Mouse (Mus musculus) olfactory bulb, adult 2 months (tissue): ENCODE data around the gene March1. TPM values are rescaled to one million over a fixed set of nuclear protein-coding genes. Genes with fewer than 3 reads are reported as not detected.

Source experiments
- H3K27ac ChIP-seq: fragments of 200-500 bp; 2 replicates; pipeline ENCODE4 v1.5.1; 2012; ENCODE audit warnings: low read depth, low read length; ENCODE audit not compliant: insufficient read depth
- H3K4me1 ChIP-seq: fragments of 200-500 bp; 2 replicates; pipeline ENCODE4 v1.6.1; 2012; ENCODE audit warnings: low read length; ENCODE audit not compliant: control insufficient read depth, insufficient read depth
- H3K4me3 ChIP-seq: fragments of 200-500 bp; 2 replicates; pipeline ENCODE4 v1.5.1; 2012; ENCODE audit warnings: mild to moderate bottlenecking, low read depth, low read length, moderate library complexity; ENCODE audit not compliant: insufficient read depth
- CTCF ChIP-seq: fragments of 200-500 bp; IDR thresholded peaks from 2 replicates; pipeline ENCODE4 v1.5.1; 2012; ENCODE audit warnings: low read depth, mild to moderate bottlenecking, low read length, moderate library complexity; ENCODE audit not compliant: insufficient read depth
- POLR2A ChIP-seq: fragments of 200-500 bp; IDR thresholded peaks from 2 replicates; pipeline ENCODE4 v1.6.1; 2012; ENCODE audit warnings: mild to moderate bottlenecking, low read depth, low read length, moderate library complexity; ENCODE audit not compliant: insufficient read depth
- WGBS: fragments of 180-500 bp; shearing (Covaris S2); methylation state at CpG from one replicate; pipeline ENCODE4 v1.1.7; 2018; 5-methylcytosine and 5-hydroxymethylcytosine counted together
- polyA plus RNA-seq: library from polyadenylated mRNA; stranded (reverse); fragments of >200 nt; gene quantifications from 2 replicates; pipeline ENCODE4 v1.2.4, GENCODE M21; 2012; ENCODE audit warnings: low replicate concordance; ENCODE audit not compliant: missing spikeins, insufficient read depth, insufficient read length

Gene March1
- not detected in 2 replicates for polyA plus RNA-seq

DNA sequence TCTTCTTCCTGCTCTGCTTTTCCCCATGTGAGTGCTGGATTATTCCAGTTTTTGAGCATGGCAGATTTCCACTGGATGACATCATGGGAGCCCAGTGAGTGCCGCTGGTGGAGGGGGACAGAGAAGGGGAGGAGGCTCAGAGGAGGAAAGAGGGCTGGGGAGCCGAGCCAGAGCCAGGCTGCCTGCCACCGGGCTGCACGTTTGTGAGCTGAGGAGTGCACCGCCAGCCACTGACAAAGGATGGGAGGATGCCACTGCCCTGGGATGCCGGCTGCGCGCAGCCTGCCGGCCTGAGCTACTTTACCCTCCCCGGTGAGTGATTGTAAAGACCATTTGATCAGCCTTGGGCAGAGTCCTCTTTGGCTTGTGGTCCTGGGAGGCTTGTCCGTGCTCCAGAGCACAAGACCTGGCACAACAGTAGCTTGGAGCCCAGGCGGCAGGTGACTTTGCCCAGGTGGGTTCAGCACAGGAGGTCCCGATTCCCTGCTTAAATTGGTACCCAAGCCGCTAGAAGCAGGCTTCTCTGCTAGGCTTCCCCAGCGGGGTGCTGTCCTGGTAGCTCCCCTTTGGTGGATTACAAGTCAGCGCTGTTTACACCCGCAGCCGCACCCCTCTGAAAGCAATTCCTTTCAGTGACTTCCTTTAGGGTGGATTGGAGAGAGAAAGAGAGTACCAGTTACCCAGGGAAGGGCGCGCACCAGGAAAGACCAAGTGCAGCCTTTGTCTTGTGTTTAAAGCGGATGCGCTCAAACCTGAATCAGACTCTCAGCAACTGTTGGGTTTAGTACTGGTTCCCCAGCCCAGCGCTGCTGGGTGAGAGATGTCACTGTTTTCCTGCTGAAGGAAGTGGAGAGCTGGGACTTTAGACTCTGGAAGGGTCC is at the start of gene March1:
Gene March1, plus strand, starts transcription at position 30 of the 881 bp plus-strand sequence.
- Histone ChIP-seq H3K4me1 (peaks cover 2% of the 10 kb centered on the region; the same call in 1 of the 2 replicates), H3K4me3 (peak within 1 kb of the TSS; percentile 47), H3K27ac (no peak within 1 kb of the TSS)
- WGBS, result under 1% methylated on average over 23 of the region's 23 CpGs
- TF ChIP-seq POLR2A, result 0 out of 2 replicates have a peak, but pooled peaks have one; percentile 13
- TF ChIP-seq CTCF, result no peak

DNA sequence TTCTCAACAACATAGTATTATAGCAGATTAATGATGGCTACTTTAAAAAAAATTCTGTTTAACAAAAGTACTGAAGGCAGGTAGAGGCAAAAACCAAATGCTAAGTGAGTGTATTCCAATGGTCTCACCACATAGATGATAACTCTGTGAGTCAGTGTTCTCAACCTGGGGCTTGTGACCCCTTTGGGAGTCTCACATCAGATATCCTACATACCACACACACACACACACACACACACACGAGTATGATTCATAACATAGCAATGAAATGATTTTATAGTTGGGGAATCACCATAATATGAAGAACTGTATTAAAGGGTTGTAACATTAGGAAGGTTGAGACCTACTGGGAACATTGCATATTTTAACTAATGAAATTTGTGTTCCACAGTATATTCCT is 30.8 kb upstream of the March1 start:
- Histone ChIP-seq H3K4me1 (no peaks in the 10 kb centered on the region), H3K4me3 (no peak overlapping the region), H3K27ac (no peak overlapping the region)
- no peak for TF ChIP-seq CTCF
- TF ChIP-seq POLR2A, result no peak
- 50% methylated on average over 1 of the region's 1 CpGs for WGBS

DNA sequence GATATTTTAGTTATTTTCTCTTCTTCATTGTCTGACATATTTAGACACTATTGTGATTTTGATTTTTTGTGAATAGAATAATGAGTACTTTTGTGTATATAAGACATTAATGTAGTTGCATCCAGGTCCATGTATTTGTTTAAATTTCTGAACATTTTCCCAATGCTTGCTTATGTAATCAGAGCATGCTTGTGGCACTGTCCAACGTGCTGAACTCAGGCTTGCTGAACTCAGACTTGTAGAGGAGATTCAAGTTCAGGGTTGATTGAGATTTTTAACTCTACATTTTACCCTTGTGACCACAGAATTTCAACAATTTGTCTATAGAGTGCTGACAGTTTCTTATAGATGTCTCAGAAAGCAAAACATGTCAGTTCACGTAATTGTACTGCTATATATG is 14.5 kb upstream of the March1 start:
- Histone ChIP-seq H3K4me3 (no peak overlapping the region), H3K27ac (no peak overlapping the region), H3K4me1 (no peaks in the 10 kb centered on the region)
- WGBS, result 68% methylated on average over 2 of the region's 2 CpGs
- no peak for TF ChIP-seq CTCF
- no peak for TF ChIP-seq POLR2A

DNA sequence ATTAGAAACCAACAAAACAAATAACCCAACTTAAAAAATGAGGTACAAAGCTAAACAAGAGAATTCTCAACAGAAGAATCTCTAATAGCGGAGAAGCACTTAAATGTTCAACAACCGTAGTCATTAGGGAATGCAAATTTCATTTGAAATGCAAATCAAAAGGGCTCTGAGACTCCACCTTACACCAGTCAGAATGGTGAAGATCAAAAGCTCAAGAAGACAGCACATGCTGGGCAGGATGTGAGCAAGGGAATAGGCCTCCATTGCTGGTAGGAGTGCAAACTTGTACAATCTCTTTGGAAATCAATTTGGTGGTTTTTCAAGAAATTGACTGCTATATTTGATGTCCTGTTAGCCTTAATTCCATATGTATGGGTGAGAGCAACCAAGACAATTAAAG is 8.2 kb upstream of the March1 start:
- WGBS, result 64% methylated on average over 2 of the region's 2 CpGs
- TF ChIP-seq POLR2A (no peak), CTCF (no peak)
- Histone ChIP-seq H3K4me1 (no peaks in the 10 kb centered on the region), H3K27ac (no peak overlapping the region), H3K4me3 (no peak overlapping the region)

DNA sequence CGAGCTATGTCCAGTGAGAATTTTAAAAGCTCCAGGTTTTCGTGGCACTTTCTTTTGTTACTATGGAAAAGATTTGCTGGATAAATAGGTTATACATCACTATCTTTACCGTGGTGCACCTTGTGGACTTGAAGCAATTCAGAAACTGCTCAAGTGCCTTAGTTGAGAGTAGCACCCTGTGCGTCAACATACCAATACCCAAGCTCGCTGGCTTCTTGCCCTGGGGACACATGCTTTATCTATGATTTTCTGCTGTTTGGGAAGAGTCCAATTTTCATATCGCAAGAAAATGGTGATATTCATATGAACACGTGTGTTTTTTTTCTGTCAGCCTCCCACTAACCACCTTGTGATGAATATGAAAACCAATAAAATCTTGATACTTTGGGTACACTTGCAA is 1.3 kb downstream of the March1 start:
- Histone ChIP-seq H3K4me3 (no peak overlapping the region), H3K4me1 (peaks cover 2% of the 10 kb centered on the region; the same call in 1 of the 2 replicates), H3K27ac (no peak overlapping the region)
- 22% methylated on average over 7 of the region's 7 CpGs for WGBS
- TF ChIP-seq CTCF (no peak), POLR2A (no peak)

DNA sequence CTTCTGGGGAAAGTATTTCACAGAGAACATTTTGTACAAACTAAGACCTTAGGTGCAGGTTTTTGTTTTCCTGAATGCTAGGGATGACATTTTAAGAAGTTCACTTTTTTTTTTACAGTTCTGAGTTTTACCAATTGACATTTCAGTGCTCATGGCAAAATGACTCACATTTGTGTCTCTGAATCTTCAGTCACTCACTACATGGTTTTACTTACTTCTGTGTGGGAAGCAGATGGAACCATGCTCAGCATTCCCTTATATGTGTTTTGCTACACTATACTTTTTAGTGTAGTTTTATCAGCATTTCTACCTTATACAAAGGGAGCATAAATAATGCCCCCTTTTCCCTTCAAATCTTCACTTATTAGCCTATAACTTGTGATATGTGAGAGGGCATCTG is 27.2 kb downstream of the March1 start:
- TF ChIP-seq POLR2A (no peak), CTCF (no peak)
- H3K4me3 ChIP-seq, result no peak overlapping the region
- H3K4me1 ChIP-seq, result no peaks in the 10 kb centered on the region
- H3K27ac ChIP-seq, result no peak overlapping the region

DNA sequence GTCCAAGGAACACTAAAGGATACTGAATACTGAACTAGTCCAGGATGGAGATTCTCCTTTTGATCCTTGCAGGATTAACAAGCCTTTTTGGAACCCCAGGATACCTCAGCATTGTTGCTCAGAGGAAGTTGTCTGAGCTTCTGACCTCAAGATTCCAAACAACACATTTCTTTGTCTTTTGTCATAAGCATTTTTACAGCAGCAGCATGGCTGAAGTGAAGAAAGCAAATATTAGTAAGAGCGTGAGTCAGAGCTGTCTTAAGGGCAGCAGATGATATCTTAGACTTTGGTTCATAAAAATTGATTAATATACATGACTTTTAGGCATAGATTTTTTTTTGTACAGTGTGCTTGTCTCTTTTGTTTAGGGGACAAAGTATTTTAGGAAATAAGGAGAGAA is 27.8 kb downstream of the March1 start:
- WGBS, result 81% methylated on average over 1 of the region's 1 CpGs
- Histone ChIP-seq H3K4me1 (no peaks in the 10 kb centered on the region), H3K27ac (no peak overlapping the region), H3K4me3 (no peak overlapping the region)
- TF ChIP-seq POLR2A (no peak), CTCF (no peak)

DNA sequence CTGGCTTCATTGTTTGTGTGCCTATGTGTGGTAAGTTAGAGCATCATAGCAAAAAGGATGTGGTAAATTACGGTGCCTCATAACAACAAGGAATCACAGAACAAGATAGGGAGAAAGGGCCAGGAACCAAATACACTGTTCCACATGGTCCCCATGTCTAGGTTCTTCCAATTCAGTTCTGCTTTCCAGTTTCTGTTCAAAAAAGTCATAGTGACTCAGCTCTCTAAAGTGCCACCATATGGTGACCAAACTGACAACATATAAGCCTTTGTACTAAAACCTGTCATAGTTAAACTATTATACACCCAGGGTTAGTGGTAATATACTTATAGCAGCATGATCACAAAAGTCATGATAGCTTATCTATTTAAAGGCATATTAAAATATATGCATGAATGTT is 28.2 kb downstream of the March1 start:
- H3K27ac ChIP-seq, result no peak overlapping the region
- no peak overlapping the region for H3K4me3 ChIP-seq
- TF ChIP-seq CTCF, result no peak
- TF ChIP-seq POLR2A, result no peak
- no peaks in the 10 kb centered on the region for H3K4me1 ChIP-seq
- WGBS, result 88% methylated on average over 1 of the region's 1 CpGs

DNA sequence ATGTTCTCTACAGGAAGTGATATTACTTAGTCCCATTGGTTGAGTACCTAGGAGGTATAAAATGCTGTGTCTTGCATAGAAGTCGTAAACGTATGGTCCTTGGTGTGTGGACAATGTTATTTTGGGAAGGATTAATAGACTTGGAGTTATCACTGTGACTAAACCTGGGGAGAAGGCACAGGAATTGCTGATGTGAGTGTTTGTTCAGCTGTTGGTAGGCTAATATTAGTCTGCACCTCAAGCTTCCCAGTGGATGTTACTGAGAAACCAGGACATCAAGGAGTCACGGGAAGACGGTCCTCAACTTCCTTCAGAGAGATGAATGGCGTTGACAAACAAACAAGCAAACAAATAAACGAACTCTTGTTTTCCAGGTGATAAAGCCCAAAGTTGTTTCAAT is 38.2 kb downstream of the March1 start:
- H3K4me1 ChIP-seq, result no peaks in the 10 kb centered on the region
- 88% methylated on average over 6 of the region's 6 CpGs for WGBS
- no peak overlapping the region for H3K4me3 ChIP-seq
- no peak overlapping the region for H3K27ac ChIP-seq
- TF ChIP-seq CTCF (no peak), POLR2A (no peak)
